Mouse (Mus musculus): Measurements from ENCODE around the gene Tmem28. TPM values are rescaled to one million over a fixed set of nuclear protein-coding genes. Genes with fewer than 3 reads are reported as not detected.

Gene Tmem28
- not detected for polyA plus RNA-seq (2017; shearing (Covaris generic))

- no peak for ATAC-seq
Observed at GRCm38 (mm10) chrX:99820790-99821395, at the start of gene Tmem28. Gene Tmem28, plus strand, starts transcription at chrX:99821021.

- no peak for ATAC-seq
Observed at GRCm38 (mm10) chrX:99780308-99780707, 40.5 kb upstream of the Tmem28 start.

DNA sequence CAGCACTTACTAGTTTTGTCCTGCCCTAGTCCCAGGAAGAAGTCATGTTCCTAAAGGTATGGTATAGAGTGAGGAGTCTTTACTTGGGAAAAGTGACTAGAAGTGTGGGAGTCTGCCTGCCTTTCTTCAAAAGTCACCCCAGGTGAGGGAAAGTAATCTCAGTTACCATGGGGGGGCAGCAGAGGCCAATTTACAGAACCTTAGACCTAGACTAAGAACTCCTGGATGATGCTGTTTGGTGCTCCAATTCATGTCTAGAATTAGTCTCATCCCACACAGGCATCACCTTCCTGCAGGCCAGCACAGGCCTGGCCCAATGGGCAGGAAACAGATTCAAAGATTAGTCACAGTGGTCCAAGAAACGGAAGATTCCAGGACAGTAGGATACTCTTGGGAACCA, 12.4 kb upstream of the Tmem28 start:
- no peak for ATAC-seq

DNA sequence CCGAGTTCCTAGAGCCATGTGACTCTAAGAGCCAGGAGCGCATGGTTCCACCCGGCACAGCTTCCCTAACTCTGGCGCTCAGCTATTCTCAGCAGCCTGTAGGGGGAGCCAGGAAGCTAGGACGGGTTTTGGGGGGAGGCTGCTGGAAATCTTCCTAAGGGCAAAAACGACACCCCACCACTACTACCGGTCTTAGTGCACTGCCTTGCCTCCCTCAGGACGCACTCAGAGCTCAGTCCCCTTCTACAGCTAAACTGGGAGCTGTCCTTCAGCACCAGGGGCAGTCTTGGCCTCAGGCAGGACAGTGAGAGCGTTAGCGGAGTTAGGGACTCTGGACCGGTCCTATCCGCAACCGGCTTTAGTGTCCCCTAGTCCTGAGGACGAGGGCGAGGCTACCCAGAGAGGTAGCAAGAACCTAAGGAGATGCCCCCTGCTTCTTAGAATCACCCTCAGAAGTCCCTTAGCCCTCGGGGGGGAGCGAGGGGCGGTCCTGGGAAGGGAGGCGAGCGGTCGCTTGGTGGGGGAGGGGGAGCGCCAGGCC, 1.4 kb upstream of the Tmem28 start:
- no peak for ATAC-seq

- ATAC-seq, result no peak
Observed at GRCm38 (mm10) chrX:99819936-99820789, 658 bp upstream of the Tmem28 start.

GRCm38 (mm10) chrX:99842090-99842489, 21.3 kb downstream of the Tmem28 start:
- ATAC-seq, result no peak

DNA sequence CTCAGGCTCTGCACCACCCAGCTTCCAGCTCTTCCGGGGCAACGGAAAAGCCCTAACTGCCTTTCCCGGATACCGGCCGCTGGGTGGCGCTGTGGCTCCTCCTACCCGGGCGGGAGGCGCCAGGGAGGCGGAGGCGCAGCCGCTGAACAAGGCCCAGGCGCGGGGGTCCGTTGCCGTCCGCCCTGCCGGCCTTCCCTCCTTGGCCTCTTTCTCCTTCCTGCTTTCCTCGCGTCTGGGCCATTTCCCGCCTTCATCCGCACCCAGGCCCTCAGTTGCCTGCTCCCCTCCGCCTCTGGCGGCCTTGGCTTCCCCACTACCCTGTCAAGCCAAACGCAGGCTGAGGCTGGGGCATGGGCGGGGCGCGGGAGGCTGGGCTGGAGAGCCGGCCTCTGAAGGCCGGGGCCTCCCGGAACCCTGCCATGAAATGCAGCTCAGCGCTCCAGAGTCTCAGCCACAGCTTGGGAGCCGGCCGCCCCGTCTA, 32.5 kb downstream of the Tmem28 start:
- no peak for ATAC-seq

- no peak for ATAC-seq
Observed at GRCm38 (mm10) chrX:99853834-99854233, 33.0 kb downstream of the Tmem28 start.

GRCm38 (mm10) chrX:99872228-99872627, 51.4 kb downstream of the Tmem28 start:
- no peak for ATAC-seq

DNA sequence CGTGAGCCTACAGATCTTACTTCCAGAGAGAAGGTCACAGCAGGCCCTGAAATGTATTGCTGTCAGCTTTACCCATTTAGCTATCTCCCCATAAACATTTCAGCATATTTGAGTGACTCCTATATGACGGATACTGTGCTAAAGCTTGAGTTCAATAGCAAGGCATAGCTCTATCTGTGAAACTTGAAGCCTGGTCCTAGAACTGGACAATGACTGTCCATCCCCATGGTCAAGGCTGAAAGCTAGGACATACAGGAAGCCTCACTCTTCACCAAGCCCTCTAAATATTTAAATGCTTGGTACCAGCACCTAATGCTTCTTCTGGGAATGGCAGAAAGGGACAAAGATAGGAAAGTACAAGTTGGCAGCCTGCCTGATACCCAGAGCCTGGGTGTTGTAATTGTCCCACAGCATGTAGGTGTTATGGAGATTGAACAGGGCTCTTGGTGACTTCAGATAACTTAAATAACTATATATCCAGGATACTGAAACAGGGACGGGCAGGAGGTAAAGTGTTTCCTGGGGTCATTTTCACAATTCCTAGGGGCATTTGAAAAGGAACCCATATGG, 51.9 kb downstream of the Tmem28 start:
- no peak for ATAC-seq

DNA sequence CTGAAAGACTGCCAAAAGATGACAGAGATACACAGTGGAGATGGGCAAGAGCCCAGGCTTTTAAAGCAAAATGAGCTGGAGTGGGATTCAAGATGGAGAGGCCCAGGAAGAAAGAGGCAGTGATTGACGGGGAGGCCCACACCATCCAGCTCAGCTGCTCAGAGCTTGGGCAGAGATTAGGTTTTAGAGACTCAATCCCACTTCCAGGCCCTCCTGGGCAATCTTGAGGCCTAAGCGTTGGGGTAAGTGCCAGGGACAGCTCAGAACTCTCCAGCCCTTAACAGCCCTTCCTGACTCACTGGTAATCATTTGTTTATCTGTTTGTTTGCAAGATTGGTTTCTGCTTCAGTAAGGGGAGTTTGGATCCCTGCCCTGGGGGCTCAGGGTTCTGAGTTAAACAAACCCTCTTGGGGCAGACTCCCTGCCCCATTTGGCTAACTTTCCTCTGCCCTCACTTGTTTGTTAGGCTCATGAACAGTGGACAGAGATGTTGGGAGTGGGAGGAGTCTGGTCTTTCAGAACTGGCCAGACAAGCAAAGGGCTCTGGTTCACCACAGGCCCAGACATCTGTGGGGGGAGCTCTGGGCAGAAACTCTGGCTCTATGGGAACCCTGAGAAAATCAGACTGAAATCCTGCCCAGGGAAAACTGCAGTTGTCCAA, 52.6 kb downstream of the Tmem28 start:
- ATAC-seq, result no peak

GRCm38 (mm10) chrX:99873920-99874296, 53.1 kb downstream of the Tmem28 start:
- no peak for ATAC-seq

- no peak for ATAC-seq
Observed at GRCm38 (mm10) chrX:99876781-99877180, 56.0 kb downstream of the Tmem28 start.

- no peak for ATAC-seq
Observed at GRCm38 (mm10) chrX:99883396-99883795, 62.6 kb downstream of the Tmem28 start.

Other genes starting within 250 kb of the Tmem28 start
- gene Eda, start 154.6 kb downstream of the Tmem28 start, polyA plus RNA-seq (2017; shearing (Covaris generic)), result not detected

Measured in inflammation-experienced regulatory T-cells, adult 6 months (primary cell).